Mouse (Mus musculus): ENCODE data around the gene Gm8947. TPM values are rescaled to one million over a fixed set of nuclear protein-coding genes. Genes with fewer than 3 reads are reported as not detected.
A peak's percentile ranks its signal among the peaks of the same experiment; 100 is the strongest.

Gene Gm8947
- total and polyA plus RNA-seq, 3 experiments, result 0.08 to 0.36 TPM; not detected in 1

DNA sequence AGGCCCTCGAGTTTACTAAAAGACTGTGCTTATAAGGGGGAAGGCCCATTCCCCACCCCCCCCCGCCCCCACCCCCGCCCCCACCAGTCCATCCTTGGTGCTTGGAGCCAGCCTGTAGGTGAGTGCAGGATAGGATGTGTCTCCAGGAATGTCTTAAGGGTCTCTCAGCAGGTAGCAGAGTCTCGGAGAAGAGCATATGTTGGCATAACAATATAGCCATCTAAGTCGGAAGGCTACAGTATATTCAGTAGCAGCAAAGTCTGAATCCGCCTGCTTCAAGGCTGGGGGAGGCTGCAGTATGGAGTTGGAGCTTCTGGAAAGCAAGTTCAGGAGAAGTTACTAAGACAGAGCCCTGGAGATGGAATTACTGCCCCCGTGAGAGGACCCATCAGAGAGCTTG lies 27.9 kb downstream of the Gm8947 start:
- H3K4me2 ChIP-seq (ENCODE audit: insufficient read depth, low read depth, poor library complexity, severe bottlenecking), result no peak overlapping the region
- dilution Hi-C loops (cut with MboI; ENCODE audit: extremely low pct_ligation_motif_present, extremely low pct_unique_long_range_greater_than_20kb, low sequenced_read_pairs) (no loop called here), in situ Hi-C loops (cut with MboI; ENCODE audit: low pct_ligation_motif_present, low pct_unique_long_range_greater_than_20kb, low sequenced_read_pairs) (no loop called here)
- no peak overlapping the region for H3K27ac ChIP-seq (ENCODE audit: insufficient read depth, low read depth)
- no peaks in the 10 kb centered on the region for H3K79me2 ChIP-seq (replicated peaks; ENCODE audit: control insufficient read depth, extremely low read depth, insufficient read depth, poor library complexity, severe bottlenecking)
- no peak overlapping the region for H3K9ac ChIP-seq (ENCODE audit: insufficient read depth, low read depth)
- DNase-seq (ENCODE audit: extremely low read depth), result no peak
- no peak overlapping the region for H3K4me3 ChIP-seq (replicated peaks in 1 of 3; ENCODE audit: low read depth in 2 of 3, low read length in 2 of 3, poor library complexity in 1 of 3)
- H3K4me1 ChIP-seq (ENCODE audit: control insufficient read depth in 1 of 2, insufficient read depth in 2 of 2), result peaks cover 2 to 35% of the 10 kb centered on the region in 2 experiments; a peak in 2 of 4 replicates
- H3K9me3 ChIP-seq (replicated peaks; ENCODE audit: low read length), result no peaks in the 10 kb centered on the region
- H3K27me3 ChIP-seq (replicated peaks), result no peaks in the 10 kb centered on the region
- H3K36me3 ChIP-seq (replicated peaks in 1 of 2; ENCODE audit: control insufficient read depth in 1 of 2, insufficient read depth in 1 of 2, low read length in 1 of 2), result no peaks in the 10 kb centered on the region
- TF ChIP-seq MXI1 (IDR thresholded peaks at IDR 0.05; ENCODE audit: low read depth, low read length) (no peak), IRF4 (IDR thresholded peaks at IDR 0.05; ENCODE audit: low read depth, low read length) (no peak), MAX (IDR thresholded peaks at IDR 0.05; ENCODE audit: low read length) (no peak), RCOR1 (conservative IDR thresholded peaks at IDR 0.05; ENCODE audit: low read depth, low read length) (no peak)

DNA sequence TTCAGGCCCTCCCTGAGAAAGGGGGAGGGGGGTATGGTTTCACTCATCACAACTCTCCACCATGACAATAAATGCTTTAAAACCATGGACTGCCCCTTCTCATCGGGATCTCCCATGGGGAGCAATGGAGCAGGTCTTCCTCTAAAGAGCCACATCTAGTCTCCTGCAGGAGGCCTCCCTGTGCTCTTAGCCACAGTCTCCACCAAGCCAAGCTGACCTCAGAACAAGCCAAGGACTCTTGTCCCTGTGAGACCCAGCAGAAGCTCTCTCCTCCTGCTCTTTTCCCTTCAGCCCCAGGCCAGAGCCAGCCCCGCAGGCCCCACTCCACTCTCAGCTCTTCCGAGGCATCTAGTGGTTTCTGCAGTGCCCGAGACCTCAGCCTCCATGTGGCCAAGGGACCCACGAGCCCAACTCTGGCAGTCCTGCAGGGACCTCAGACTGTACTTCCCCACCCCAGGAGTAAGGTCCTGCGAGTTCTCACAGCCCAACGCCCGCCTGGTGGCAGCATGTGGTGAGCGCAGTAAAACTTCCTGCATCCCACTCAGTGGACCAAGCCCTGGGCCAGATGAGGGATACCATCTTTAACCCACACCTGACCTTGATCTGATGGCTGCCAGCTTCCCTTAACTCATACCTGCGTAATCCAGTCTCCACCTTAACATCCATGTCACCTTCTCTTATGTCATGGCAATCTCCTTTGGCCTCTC lies 30.5 kb downstream of the Gm8947 start:
- DNase-seq (ENCODE audit: extremely low read depth), result no peak
- Histone ChIP-seq H3K36me3 (replicated peaks in 1 of 2; ENCODE audit: control insufficient read depth in 1 of 2, insufficient read depth in 1 of 2, low read length in 1 of 2) (no peaks in the 10 kb centered on the region), H3K79me2 (replicated peaks; ENCODE audit: control insufficient read depth, extremely low read depth, insufficient read depth, poor library complexity, severe bottlenecking) (no peaks in the 10 kb centered on the region), H3K4me2 (ENCODE audit: insufficient read depth, low read depth, poor library complexity, severe bottlenecking) (no peak overlapping the region), H3K27me3 (replicated peaks) (no peaks in the 10 kb centered on the region), H3K4me3 (replicated peaks in 1 of 3; ENCODE audit: low read depth in 2 of 3, low read length in 2 of 3, poor library complexity in 1 of 3) (no peak overlapping the region), H3K9ac (ENCODE audit: insufficient read depth, low read depth) (no peak overlapping the region), H3K9me3 (replicated peaks; ENCODE audit: low read length) (no peaks in the 10 kb centered on the region), H3K27ac (ENCODE audit: insufficient read depth, low read depth) (no peak overlapping the region), H3K4me1 (ENCODE audit: control insufficient read depth in 1 of 2, insufficient read depth in 2 of 2) (peaks cover 0 to 16% of the 10 kb centered on the region in 2 experiments; a peak in 2 of 4 replicates)
- dilution Hi-C loops (cut with MboI; ENCODE audit: extremely low pct_ligation_motif_present, extremely low pct_unique_long_range_greater_than_20kb, low sequenced_read_pairs), result no loop called here
- no peak for TF ChIP-seq MXI1 (IDR thresholded peaks at IDR 0.05; ENCODE audit: low read depth, low read length)
- no peak for TF ChIP-seq ELF1 (IDR thresholded peaks at IDR 0.05; ENCODE audit: low read depth, low read length)
- peak in 1 of 2 experiments; percentile 9; a peak in 1 of 4 replicates for TF ChIP-seq CTCF (conservative IDR thresholded peaks at IDR 0.05 in 1 of 2, IDR thresholded peaks at IDR 0.05 in 1 of 2; ENCODE audit: low read depth in 2 of 2, low read length in 2 of 2)
- in situ Hi-C loops (cut with MboI; ENCODE audit: low pct_ligation_motif_present, low pct_unique_long_range_greater_than_20kb, low sequenced_read_pairs), result no loop called here

GRCm38 (mm10) chr1:151223377-151223776 lies 31.2 kb downstream of the Gm8947 start:
- Histone ChIP-seq H3K4me1 (ENCODE audit: control insufficient read depth in 1 of 2, insufficient read depth in 2 of 2) (peaks cover 0 to 15% of the 10 kb centered on the region in 2 experiments; a peak in 1 of 4 replicates), H3K27me3 (replicated peaks) (no peaks in the 10 kb centered on the region), H3K36me3 (replicated peaks in 1 of 2; ENCODE audit: control insufficient read depth in 1 of 2, insufficient read depth in 1 of 2, low read length in 1 of 2) (no peaks in the 10 kb centered on the region), H3K4me3 (replicated peaks in 1 of 3; ENCODE audit: low read depth in 2 of 3, low read length in 2 of 3, poor library complexity in 1 of 3) (no peak overlapping the region), H3K79me2 (replicated peaks; ENCODE audit: control insufficient read depth, extremely low read depth, insufficient read depth, poor library complexity, severe bottlenecking) (no peaks in the 10 kb centered on the region), H3K27ac (ENCODE audit: insufficient read depth, low read depth) (no peak overlapping the region), H3K9ac (ENCODE audit: insufficient read depth, low read depth) (no peak overlapping the region), H3K9me3 (replicated peaks; ENCODE audit: low read length) (no peaks in the 10 kb centered on the region), H3K4me2 (ENCODE audit: insufficient read depth, low read depth, poor library complexity, severe bottlenecking) (no peak overlapping the region)
- dilution Hi-C loops (cut with MboI; ENCODE audit: extremely low pct_ligation_motif_present, extremely low pct_unique_long_range_greater_than_20kb, low sequenced_read_pairs), result no loop called here
- TF ChIP-seq MXI1 (IDR thresholded peaks at IDR 0.05; ENCODE audit: low read depth, low read length), result no peak
- no peak for TF ChIP-seq RCOR1 (conservative IDR thresholded peaks at IDR 0.05; ENCODE audit: low read depth, low read length)
- TF ChIP-seq JUND (conservative IDR thresholded peaks at IDR 0.05; ENCODE audit: low read depth, low read length), result no peak
- no peak for TF ChIP-seq JUN (IDR thresholded peaks at IDR 0.05; ENCODE audit: insufficient read depth, low read depth, low read length)
- TF ChIP-seq MAFK (IDR thresholded peaks at IDR 0.05; ENCODE audit: insufficient replicate concordance, low read length), result no peak
- DNase-seq (ENCODE audit: extremely low read depth), result no peak
- in situ Hi-C loops (cut with MboI; ENCODE audit: low pct_ligation_motif_present, low pct_unique_long_range_greater_than_20kb, low sequenced_read_pairs), result no loop called here
